ENCODE assay signal across 8 mouse cellular contexts in genomic region chr2:156990727-156991431, GRCm38 (mm10). TPM values are rescaled to one million over a fixed set of nuclear protein-coding genes. Genes with fewer than 3 reads are reported as not detected.
DNase-seq lines count a peak whose midpoint lies in the region; ATAC-seq and TF ChIP-seq lines count a peak whose summit lies in the region.

No protein-coding gene starts in this region.

- 0 out of 2 replicates have a peak, but pooled peaks cover 2% of the 10 kb centered on the region for H3K27me3 ChIP-seq in E14TG2a.4 (ENCODE audit: insufficient read depth, low read length)
- no peaks in the 10 kb centered on the region for H3K27me3 ChIP-seq in embryonic facial prominence, embryonic 11.5 days (ENCODE audit: control insufficient read depth, insufficient read depth, low read length)
- no peaks in the 10 kb centered on the region for H3K27me3 ChIP-seq in hindbrain, postnatal 0 days (ENCODE audit: insufficient read depth, low read length)
- H3K27me3 ChIP-seq in liver, embryonic 12.5 days (replicated peaks) = no peaks in the 10 kb centered on the region
- no peaks in the 10 kb centered on the region for H3K27me3 ChIP-seq in stomach, embryonic 15.5 days (replicated peaks)

- WGBS in embryonic facial prominence, embryonic 11.5 days = 3% methylated on average over 16 of the region's 16 CpGs
- 2% methylated on average over 16 of the region's 16 CpGs for WGBS in hindbrain, postnatal 0 days
- 3% methylated on average over 16 of the region's 16 CpGs for WGBS in liver, embryonic 12.5 days (ENCODE audit: insufficient replicate concordance)
- 5% methylated on average over 16 of the region's 16 CpGs for WGBS in stomach, embryonic 15.5 days

- H3K9me3 ChIP-seq in E14TG2a.4 (ENCODE audit: low read length) = no peaks in the 10 kb centered on the region
- H3K9me3 ChIP-seq in embryonic facial prominence, embryonic 11.5 days (replicated peaks; ENCODE audit: control insufficient read depth, low read length) = no peaks in the 10 kb centered on the region
- H3K9me3 ChIP-seq in hindbrain, postnatal 0 days (ENCODE audit: low read length) = no peaks in the 10 kb centered on the region
- no peaks in the 10 kb centered on the region for H3K9me3 ChIP-seq in liver, embryonic 12.5 days (replicated peaks)
- no peaks in the 10 kb centered on the region for H3K9me3 ChIP-seq in stomach, embryonic 15.5 days

- H3K9ac ChIP-seq in embryonic facial prominence, embryonic 11.5 days (replicated peaks; ENCODE audit: low read length) = peak overlapping the region; percentile 85
- peak overlapping the region; percentile 72 for H3K9ac ChIP-seq in hindbrain, postnatal 0 days (replicated peaks; ENCODE audit: low read length)
- H3K9ac ChIP-seq in liver, embryonic 12.5 days = peak overlapping the region; percentile 96
- peak overlapping the region; percentile 62 for H3K9ac ChIP-seq in stomach, embryonic 15.5 days

- no peak for TF ChIP-seq CTCF in gastrocnemius, adult 2 months (IDR thresholded peaks at IDR 0.05)
- TF ChIP-seq CTCF in E14TG2a.4 (conservative IDR thresholded peaks at IDR 0.05; ENCODE audit: low read length) = no peak
- no peak for TF ChIP-seq CTCF in hindbrain, postnatal 0 days (IDR thresholded peaks at IDR 0.05; ENCODE audit: low read depth)

- H3K4me1 ChIP-seq in E14TG2a.4 (replicated peaks; ENCODE audit: low read depth, low read length) = peaks cover 16% of the 10 kb centered on the region
- H3K4me1 ChIP-seq in embryonic facial prominence, embryonic 11.5 days (ENCODE audit: control insufficient read depth, insufficient read depth, low read length) = no peaks in the 10 kb centered on the region; the same call in 1 of the 2 replicates
- peaks cover 5% of the 10 kb centered on the region; the same call in 1 of the 2 replicates for H3K4me1 ChIP-seq in hindbrain, postnatal 0 days (ENCODE audit: insufficient read depth, low read length)
- peaks cover 49% of the 10 kb centered on the region for H3K4me1 ChIP-seq in liver, embryonic 12.5 days
- peaks cover 11% of the 10 kb centered on the region; the same call in 1 of the 2 replicates for H3K4me1 ChIP-seq in stomach, embryonic 15.5 days

- DNase-seq in gastrocnemius, adult 2 months = peak; percentile 32
- DNase-seq in gastrocnemius, adult 18-20 months (ENCODE audit: low spot score) = no peak
- DNase-seq in embryonic facial prominence, embryonic 11.5 days (ENCODE audit: low spot score) = no peak
- DNase-seq in hindbrain, postnatal 0 days (ENCODE audit: low spot score) = peak; percentile 38
- DNase-seq in gastrocnemius, adult 8-10 months (ENCODE audit: low spot score in 2 of 2) = no peak

- H3K36me3 ChIP-seq in E14TG2a.4 (ENCODE audit: insufficient read depth, low read length) = peaks cover 26% of the 10 kb centered on the region
- no peaks in the 10 kb centered on the region for H3K36me3 ChIP-seq in embryonic facial prominence, embryonic 11.5 days (replicated peaks; ENCODE audit: control insufficient read depth, insufficient read depth, low read depth, low read length)
- no peaks in the 10 kb centered on the region for H3K36me3 ChIP-seq in hindbrain, postnatal 0 days (ENCODE audit: insufficient read depth, low read length)
- H3K36me3 ChIP-seq in liver, embryonic 12.5 days = peaks cover 34% of the 10 kb centered on the region
- H3K36me3 ChIP-seq in stomach, embryonic 15.5 days = 0 out of 2 replicates have a peak, but pooled peaks cover 6% of the 10 kb centered on the region

- peak overlapping the region; percentile 93 for H3K27ac ChIP-seq in gastrocnemius, adult 2 months
- no peak overlapping the region for H3K27ac ChIP-seq in embryonic facial prominence, embryonic 11.5 days (replicated peaks; ENCODE audit: low read depth, low read length)
- peak overlapping the region; percentile 69; the same call in 1 of the 2 replicates for H3K27ac ChIP-seq in hindbrain, postnatal 0 days
- H3K27ac ChIP-seq in liver, embryonic 12.5 days = peak overlapping the region; percentile 93
- H3K27ac ChIP-seq in stomach, embryonic 15.5 days = no peak overlapping the region

- H3K4me3 ChIP-seq in gastrocnemius, adult 2 months = peak overlapping the region; percentile 100
- peak overlapping the region; percentile 96 for H3K4me3 ChIP-seq in E14TG2a.4 (replicated peaks; ENCODE audit: low read length)
- H3K4me3 ChIP-seq in embryonic facial prominence, embryonic 11.5 days (ENCODE audit: low read depth, low read length) = peak overlapping the region; percentile 81
- peak overlapping the region; percentile 66 for H3K4me3 ChIP-seq in hindbrain, postnatal 0 days (ENCODE audit: low read length)
- H3K4me3 ChIP-seq in liver, embryonic 12.5 days = peak overlapping the region; percentile 89
- peak overlapping the region; percentile 70 for H3K4me3 ChIP-seq in stomach, embryonic 15.5 days (replicated peaks)

- intact Hi-C loops in gastrocnemius, adult 2 months (cut with DNase I) = loop anchor here (10.0 kb wide), 1 partner anchor 186 kb away; no protein-coding TSS in a partner anchor

- H3K4me2 ChIP-seq in embryonic facial prominence, embryonic 11.5 days (ENCODE audit: low read depth, low read length) = peak overlapping the region; percentile 86
- peak overlapping the region; percentile 75 for H3K4me2 ChIP-seq in hindbrain, postnatal 0 days (ENCODE audit: low read depth, low read length)
- H3K4me2 ChIP-seq in liver, embryonic 12.5 days = peak overlapping the region; percentile 70
- peak overlapping the region; percentile 74 for H3K4me2 ChIP-seq in stomach, embryonic 15.5 days

- ATAC-seq in embryonic facial prominence, embryonic 11.5 days (replicated peaks; ENCODE audit: insufficient number of reproducible peaks, low FRiP score, low TSS enrichment, low read depth) = no peak; the same call in 1 of the 2 replicates
- no peak for ATAC-seq in hindbrain, postnatal 0 days
- ATAC-seq in liver, embryonic 12.5 days = peak; percentile 1; the same call in 1 of the 2 replicates
- no peak for ATAC-seq in stomach, embryonic 15.5 days (ENCODE audit: insufficient read depth, low FRiP score, low read depth)

RNA-seq across cellular contexts. Expression of gene Ndrg3, which starts 1.0 kb away (rescaled TPM):
- 10 to 100 TPM; 31.9 to 33.4 TPM for total RNA-seq in gastrocnemius, adult 2 months (2021)
- total RNA-seq in gastrocnemius, adult 18-20 months (2021) = 10 to 100 TPM; 34.0 to 34.1 TPM
- 42.2 and 49.8 TPM in 2 replicates for polyA plus RNA-seq in embryonic facial prominence, embryonic 11.5 days (2014; fragmentation: Nextera tagmentation; extraction: Ambion mirVana)
- total RNA-seq in hindbrain, postnatal 0 days (2014; rRNA removed) = 177 and 183 TPM in 2 replicates
- 162 and 167 TPM in 2 replicates for polyA plus RNA-seq in hindbrain, postnatal 0 days (2015; fragmentation: Nextera tagmentation; extraction: Ambion mirVana)
- 55.4 and 56.4 TPM in 2 replicates for polyA plus RNA-seq in liver, embryonic 12.5 days (2016; fragmentation: Nextera tagmentation; extraction: Ambion mirVana)
- polyA plus RNA-seq in stomach, embryonic 15.5 days (2015; fragmentation: Nextera tagmentation; extraction: Ambion mirVana) = 39.5 and 44.0 TPM in 2 replicates
- 10 to 100 TPM; 29.0 to 35.6 (median 31.3) TPM for total RNA-seq in gastrocnemius, adult 8-10 months (2022)

RNA-seq across cellular contexts. Expression of gene Dsn1, which starts 16.1 kb away (rescaled TPM):
- total RNA-seq in gastrocnemius, adult 2 months (2021) = 1 to 10 TPM; 1.2 to 1.6 TPM
- total RNA-seq in gastrocnemius, adult 18-20 months (2021) = 1 to 10 TPM; 1.3 to 1.9 TPM
- 56.5 and 63.5 TPM in 2 replicates for polyA plus RNA-seq in embryonic facial prominence, embryonic 11.5 days (2014; fragmentation: Nextera tagmentation; extraction: Ambion mirVana)
- 6.3 and 9.5 TPM in 2 replicates for total RNA-seq in hindbrain, postnatal 0 days (2014; rRNA removed)
- 11.9 and 12.7 TPM in 2 replicates for polyA plus RNA-seq in hindbrain, postnatal 0 days (2015; fragmentation: Nextera tagmentation; extraction: Ambion mirVana)
- polyA plus RNA-seq in liver, embryonic 12.5 days (2016; fragmentation: Nextera tagmentation; extraction: Ambion mirVana) = 38.7 TPM in 2 replicates
- 27.3 and 29.6 TPM in 2 replicates for polyA plus RNA-seq in stomach, embryonic 15.5 days (2015; fragmentation: Nextera tagmentation; extraction: Ambion mirVana)
- 1 to 10 TPM; 2.2 to 2.5 (median 2.3) TPM for total RNA-seq in gastrocnemius, adult 8-10 months (2022)

Comparison
In these comparisons a context has a peak if more than half of its experiments do, and no peak if none do; other contexts are left out.
1. DNase-seq: peak in gastrocnemius, adult 2 months (single experiment) and hindbrain, postnatal 0 days (single experiment); none in gastrocnemius, adult 18-20 months (single experiment), embryonic facial prominence, embryonic 11.5 days (single experiment) and gastrocnemius, adult 8-10 months (0 of 2).
2. H3K27ac ChIP-seq: peak in gastrocnemius, adult 2 months (single experiment), hindbrain, postnatal 0 days (single experiment) and liver, embryonic 12.5 days (single experiment); none in embryonic facial prominence, embryonic 11.5 days (single experiment) and stomach, embryonic 15.5 days (single experiment).
3. Peak in every context shown above with its lines, with median percentiles within 50 percentile points of each other: H3K4me3 ChIP-seq, H3K4me2 ChIP-seq and H3K9ac ChIP-seq.